Mouse (Mus musculus) skeletal muscle tissue, adult 2 months (tissue): Measurements from ENCODE around the gene Ubr3.

Experiments used
- DNase-seq: peaks from one replicate; pipeline ENCODE4 v3.0.0-alpha.2; 2012; ENCODE audit warnings: low read depth, low spot score

Ubr3 gene

GRCm38 (mm10) chr2:69897039-69897617 is at the start of gene Ubr3:
Ubr3 (plus strand) TSS chr2:69897246.
- DNase-seq = peak; percentile 97

GRCm38 (mm10) chr2:69849215-69849614 is 47.8 kb upstream of the Ubr3 start:
- no peak for DNase-seq

GRCm38 (mm10) chr2:69851427-69852058 is 45.5 kb upstream of the Ubr3 start:
- no peak for DNase-seq

- no peak for DNase-seq
These were observed 40.7 kb upstream of the Ubr3 start for GRCm38 (mm10) chr2:69856392-69856791.

GRCm38 (mm10) chr2:69857882-69858281 is 39.2 kb upstream of the Ubr3 start:
- DNase-seq = no peak

GRCm38 (mm10) chr2:69860972-69861452 is 36.0 kb upstream of the Ubr3 start:
- peak; percentile 10 for DNase-seq

GRCm38 (mm10) chr2:69861485-69862091 is 35.5 kb upstream of the Ubr3 start, which contains the start of gene Ssb:
Ssb (plus strand) TSS chr2:69861562.
- peak; percentile 87 for DNase-seq

- no peak for DNase-seq
These were observed 34.9 kb upstream of the Ubr3 start for GRCm38 (mm10) chr2:69862117-69862657.

- no peak for DNase-seq
These were observed 13.1 kb upstream of the Ubr3 start for GRCm38 (mm10) chr2:69883990-69884391.

- DNase-seq = no peak
These were observed 12.5 kb upstream of the Ubr3 start for GRCm38 (mm10) chr2:69884581-69884980.

GRCm38 (mm10) chr2:69885050-69885449 is 12.0 kb upstream of the Ubr3 start:
- DNase-seq = no peak

GRCm38 (mm10) chr2:69885451-69886305 is 11.4 kb upstream of the Ubr3 start, which contains the start of gene Mettl5:
Mettl5 (minus strand) TSS chr2:69885615.
- DNase-seq = peak; percentile 71

- DNase-seq = no peak
These were observed 8.1 kb upstream of the Ubr3 start for GRCm38 (mm10) chr2:69888957-69889356.

GRCm38 (mm10) chr2:69890843-69891242 is 6.2 kb upstream of the Ubr3 start:
- no peak for DNase-seq

- DNase-seq = no peak
These were observed 3.9 kb upstream of the Ubr3 start for GRCm38 (mm10) chr2:69893145-69893544.

- no peak for DNase-seq
These were observed 3.2 kb upstream of the Ubr3 start for GRCm38 (mm10) chr2:69893891-69894290.

GRCm38 (mm10) chr2:69895502-69896223 is 1.4 kb upstream of the Ubr3 start:
- DNase-seq = no peak

GRCm38 (mm10) chr2:69896224-69896581 is 843 bp upstream of the Ubr3 start:
- DNase-seq = no peak

GRCm38 (mm10) chr2:69897618-69898575 is 851 bp downstream of the Ubr3 start:
- DNase-seq = peak; percentile 58

- DNase-seq = no peak
These were observed 6.5 kb downstream of the Ubr3 start for GRCm38 (mm10) chr2:69903541-69903940.
